Mouse (Mus musculus) ES-Bruce4 (cell line): Measurements from ENCODE around the gene Gnl3l. TPM values are rescaled to one million over a fixed set of nuclear protein-coding genes. Genes with fewer than 3 reads are reported as not detected.

Source experiments
- H3K27ac ChIP-seq: 2 replicates; pipeline ENCODE4 v1.5.1; 2012; ENCODE audit warnings: low read length, inconsistent platforms; ENCODE audit not compliant: insufficient read depth
- H3K27me3 ChIP-seq: 2 replicates; pipeline ENCODE4 v1.6.1; 2012; ENCODE audit warnings: mild to moderate bottlenecking, low read length, inconsistent platforms; ENCODE audit not compliant: control insufficient read depth, poor library complexity, insufficient read depth, severe bottlenecking
- H3K36me3 ChIP-seq: 2 replicates; pipeline ENCODE4 v1.6.1; 2012; ENCODE audit warnings: inconsistent platforms, mild to moderate bottlenecking, low read length, moderate library complexity; ENCODE audit not compliant: control insufficient read depth, poor library complexity, insufficient read depth, severe bottlenecking
- H3K4me1 ChIP-seq: one replicate; pipeline ENCODE4 v1.8.1; 2011; ENCODE audit warnings: low read length; ENCODE audit not compliant: control insufficient read depth, insufficient read depth
- H3K4me3 ChIP-seq: 2 replicates; pipeline ENCODE4 v1.5.1; 2011; ENCODE audit warnings: low read depth, mild to moderate bottlenecking, low read length
- H3K9ac ChIP-seq: 2 replicates; pipeline ENCODE4 v1.6.1; 2012; ENCODE audit warnings: low read depth, mild to moderate bottlenecking, inconsistent platforms; ENCODE audit not compliant: poor library complexity, severe bottlenecking
- H3K9me3 ChIP-seq: replicated peaks from 2 replicates; pipeline ENCODE4 v1.6.1; 2012; ENCODE audit warnings: mild to moderate bottlenecking, low read length, inconsistent platforms; ENCODE audit not compliant: control insufficient read depth, poor library complexity, insufficient read depth, severe bottlenecking
- CTCF ChIP-seq: IDR thresholded peaks from one replicate; pipeline ENCODE4 v1.8.1; 2011; ENCODE audit warnings: low read depth, low read length
- EP300 ChIP-seq: IDR thresholded peaks from 2 replicates; pipeline ENCODE4 v1.6.1; 2011; ENCODE audit warnings: low read depth, low read length; ENCODE audit not compliant: insufficient read depth
- POLR2A ChIP-seq: IDR thresholded peaks from one replicate; pipeline ENCODE4 v1.8.1; 2011; ENCODE audit warnings: low read length; ENCODE audit not compliant: insufficient read depth
- polyA plus RNA-seq: library from polyadenylated mRNA; stranded (reverse); fragments of >200 nt; gene quantifications from 2 replicates; pipeline ENCODE4 v1.2.4, GENCODE M21; 2011; ENCODE audit warnings: low read depth; ENCODE audit not compliant: missing spikeins, insufficient read depth, insufficient read length

Gnl3l gene
- polyA plus RNA-seq, 1 experiment, result 153 TPM

DNA sequence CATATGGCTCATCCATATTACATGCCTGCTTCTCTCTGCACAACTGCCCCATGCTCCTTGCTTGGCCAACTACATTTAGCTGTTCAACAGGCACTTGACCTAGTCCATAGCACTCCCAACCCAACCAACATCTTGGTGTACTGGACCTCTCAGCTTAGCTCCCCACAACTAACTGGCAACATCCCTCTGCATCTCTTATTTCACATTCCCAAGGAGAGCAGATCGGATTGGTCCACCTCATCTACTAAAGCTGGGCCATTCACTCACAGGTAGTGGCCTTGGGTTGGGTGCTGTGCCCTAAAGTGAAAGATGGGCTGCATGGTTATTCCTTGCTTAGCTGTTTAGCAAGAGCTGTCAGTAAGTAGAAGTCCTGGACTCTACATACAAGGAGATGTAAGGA, 62.4 kb downstream of the Gnl3l start:
- Histone ChIP-seq H3K9me3 (no peaks in the 10 kb centered on the region), H3K9ac (no peak overlapping the region), H3K27ac (no peak overlapping the region), H3K36me3 (no peaks in the 10 kb centered on the region), H3K4me1 (no peaks in the 10 kb centered on the region), H3K27me3 (no peaks in the 10 kb centered on the region), H3K4me3 (no peak overlapping the region)
- TF ChIP-seq CTCF, result no peak
- no peak for TF ChIP-seq POLR2A
- no peak for TF ChIP-seq EP300

Other genes with a start within 250 kb of the Gnl3l start
- 43.0 and 47.5 TPM in 2 replicates for gene Maged2, start 203.0 kb downstream of the Gnl3l start, polyA plus RNA-seq
- gene Fgd1, start 28.8 kb upstream of the Gnl3l start, polyA plus RNA-seq, result 89.9 and 92.5 TPM in 2 replicates
- 29.3 and 33.5 TPM in 2 replicates for gene Tsr2, start 79.2 kb upstream of the Gnl3l start, polyA plus RNA-seq
- gene Wnk3, start 180.8 kb upstream of the Gnl3l start, polyA plus RNA-seq, result 26.0 and 28.4 TPM in 2 replicates